Mouse (Mus musculus): ENCODE results near the gene Fbxl16. TPM values are rescaled to one million over a fixed set of nuclear protein-coding genes. Genes with fewer than 3 reads are reported as not detected.

Fbxl16 gene
- polyA plus RNA-seq, 1 experiment from 2014 or later = 2.2 TPM

Small RNA genes within 50 kb of the gene (microRNA-seq; reads per million reads assigned to microRNA genes)
- gene Mir3082 = not detected
- gene Mir6966 = not detected

Other genes with a start within 250 kb of the Fbxl16 start
- gene Sox8, start 238.4 kb upstream of the Fbxl16 start, polyA plus RNA-seq (2015; fragmentation: Nextera tagmentation; extraction: Ambion mirVana) = 5.1 and 5.9 TPM in 2 replicates
- gene Lmf1, start 230.0 kb upstream of the Fbxl16 start, polyA plus RNA-seq (2015; fragmentation: Nextera tagmentation; extraction: Ambion mirVana) = 30.9 and 32.1 TPM in 2 replicates
- 0.99 and 1.1 TPM in 2 replicates for gene Gng13, start 91.9 kb upstream of the Fbxl16 start, polyA plus RNA-seq (2015; fragmentation: Nextera tagmentation; extraction: Ambion mirVana)
- 31.0 and 38.4 TPM in 2 replicates for gene Chtf18, start 81.7 kb upstream of the Fbxl16 start, polyA plus RNA-seq (2015; fragmentation: Nextera tagmentation; extraction: Ambion mirVana)
- 19.3 and 20.7 TPM in 2 replicates for gene Rpusd1, start 81.4 kb upstream of the Fbxl16 start, polyA plus RNA-seq (2015; fragmentation: Nextera tagmentation; extraction: Ambion mirVana)
- gene Mslnl, start 73.0 kb upstream of the Fbxl16 start, polyA plus RNA-seq (2015; fragmentation: Nextera tagmentation; extraction: Ambion mirVana) = 0.08 TPM in 1 of 2 replicates, not detected in the other
- gene Msln, start 54.7 kb upstream of the Fbxl16 start, polyA plus RNA-seq (2015; fragmentation: Nextera tagmentation; extraction: Ambion mirVana) = 5.6 and 6.3 TPM in 2 replicates
- gene Narfl, start 35.3 kb upstream of the Fbxl16 start, polyA plus RNA-seq (2015; fragmentation: Nextera tagmentation; extraction: Ambion mirVana) = 30.6 and 31.8 TPM in 2 replicates
- gene Haghl, start 23.4 kb upstream of the Fbxl16 start, polyA plus RNA-seq (2015; fragmentation: Nextera tagmentation; extraction: Ambion mirVana) = 63.0 and 74.8 TPM in 2 replicates
- gene Ccdc78, start 22.5 kb upstream of the Fbxl16 start, polyA plus RNA-seq (2015; fragmentation: Nextera tagmentation; extraction: Ambion mirVana) = 0.23 and 0.29 TPM in 2 replicates
- 91.7 and 101 TPM in 2 replicates for gene Fam173a, start 16.2 kb upstream of the Fbxl16 start, polyA plus RNA-seq (2015; fragmentation: Nextera tagmentation; extraction: Ambion mirVana)
- gene AC134908.4, start 13.4 kb upstream of the Fbxl16 start, polyA plus RNA-seq (2015; fragmentation: Nextera tagmentation; extraction: Ambion mirVana) = not detected in 2 replicates
- gene Metrn, start 11.9 kb upstream of the Fbxl16 start, polyA plus RNA-seq (2015; fragmentation: Nextera tagmentation; extraction: Ambion mirVana) = 53.5 and 58.5 TPM in 2 replicates
- gene Wdr24, start 14.5 kb downstream of the Fbxl16 start, polyA plus RNA-seq (2015; fragmentation: Nextera tagmentation; extraction: Ambion mirVana) = 28.1 and 31.8 TPM in 2 replicates
- 56.2 and 61.4 TPM in 2 replicates for gene Jmjd8, start 19.8 kb downstream of the Fbxl16 start, polyA plus RNA-seq (2015; fragmentation: Nextera tagmentation; extraction: Ambion mirVana)
- 336 and 362 TPM in 2 replicates for gene Stub1, start 24.3 kb downstream of the Fbxl16 start, polyA plus RNA-seq (2015; fragmentation: Nextera tagmentation; extraction: Ambion mirVana)
- gene Rhbdl1, start 28.2 kb downstream of the Fbxl16 start, polyA plus RNA-seq (2015; fragmentation: Nextera tagmentation; extraction: Ambion mirVana) = 2.8 and 3.8 TPM in 2 replicates
- 1.8 and 3.0 TPM in 2 replicates for gene Gm20683, start 32.7 kb downstream of the Fbxl16 start, polyA plus RNA-seq (2015; fragmentation: Nextera tagmentation; extraction: Ambion mirVana)
- gene Rhot2, start 35.8 kb downstream of the Fbxl16 start, polyA plus RNA-seq (2015; fragmentation: Nextera tagmentation; extraction: Ambion mirVana) = 26.8 and 29.0 TPM in 2 replicates
- 31.2 and 35.6 TPM in 2 replicates for gene Wdr90, start 52.4 kb downstream of the Fbxl16 start, polyA plus RNA-seq (2015; fragmentation: Nextera tagmentation; extraction: Ambion mirVana)
- 54.9 and 55.1 TPM in 2 replicates for gene Mcrip2, start 59.7 kb downstream of the Fbxl16 start, polyA plus RNA-seq (2015; fragmentation: Nextera tagmentation; extraction: Ambion mirVana)
- 78.7 and 81.5 TPM in 2 replicates for gene Mettl26, start 66.0 kb downstream of the Fbxl16 start, polyA plus RNA-seq (2015; fragmentation: Nextera tagmentation; extraction: Ambion mirVana)
- 0.49 and 0.56 TPM in 2 replicates for gene Wfikkn1, start 71.8 kb downstream of the Fbxl16 start, polyA plus RNA-seq (2015; fragmentation: Nextera tagmentation; extraction: Ambion mirVana)
- 27.8 and 30.9 TPM in 2 replicates for gene Rab40c, start 110.6 kb downstream of the Fbxl16 start, polyA plus RNA-seq (2015; fragmentation: Nextera tagmentation; extraction: Ambion mirVana)
- 72.2 and 76.4 TPM in 2 replicates for gene Pigq, start 135.9 kb downstream of the Fbxl16 start, polyA plus RNA-seq (2015; fragmentation: Nextera tagmentation; extraction: Ambion mirVana)
- 1.5 TPM in 2 replicates for gene Nhlrc4, start 135.9 kb downstream of the Fbxl16 start, polyA plus RNA-seq (2015; fragmentation: Nextera tagmentation; extraction: Ambion mirVana)
- 5.4 and 5.7 TPM in 2 replicates for gene A930017K11Rik, start 143.5 kb downstream of the Fbxl16 start, polyA plus RNA-seq (2015; fragmentation: Nextera tagmentation; extraction: Ambion mirVana)
- 22.7 and 31.6 TPM in 2 replicates for gene Capn15, start 176.7 kb downstream of the Fbxl16 start, polyA plus RNA-seq (2015; fragmentation: Nextera tagmentation; extraction: Ambion mirVana)

All from kidney, embryonic 15.5 days (tissue).